Mouse (Mus musculus): ENCODE results near the gene Hdac1.

DNA sequence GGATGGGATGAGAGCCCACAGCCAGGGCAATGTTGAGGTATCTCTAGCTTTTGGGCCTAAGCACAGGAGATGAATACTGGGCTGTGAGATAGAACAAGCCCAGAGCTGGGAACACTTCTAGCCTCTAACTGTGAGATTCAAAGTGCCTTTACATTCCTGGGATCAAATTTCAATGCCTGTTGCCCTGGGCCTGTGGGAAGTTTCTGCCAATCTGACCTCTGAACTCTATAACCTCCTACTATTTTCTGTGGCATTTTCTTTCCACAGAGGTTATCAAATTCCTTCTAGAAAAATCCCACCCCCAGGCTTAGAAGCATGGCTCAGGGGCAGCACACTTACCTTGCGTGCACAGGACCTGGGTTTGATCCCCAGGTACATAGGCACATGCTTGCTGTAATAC is 7.8 kb upstream of the Hdac1 start:
- TF ChIP-seq CTCF (IDR thresholded peaks at IDR 0.05) (no peak), EP300 (IDR thresholded peaks at IDR 0.05) (no peak)

All from lung, postnatal 0 days (tissue).